Mouse (Mus musculus) naive thymus-derived CD4-positive, alpha-beta T cell, adult 2 months (primary cell): ENCODE measurements around the gene Padi2.
A peak's percentile ranks its signal among the peaks of the same experiment; 100 is the strongest.

Experiments used
- DNase-seq: peaks from one replicate; pipeline ENCODE4 v3.0.0-alpha.2; 2011; ENCODE audit warnings: low read depth

Padi2 gene

GRCm38 (mm10) chr4:140922508-140922907 lies 16.4 kb downstream of the Padi2 start:
- DNase-seq: no peak

GRCm38 (mm10) chr4:140925648-140926047 lies 19.5 kb downstream of the Padi2 start:
- DNase-seq: no peak

- DNase-seq: no peak
Measured at GRCm38 (mm10) chr4:140928349-140928748, 22.2 kb downstream of the Padi2 start.

GRCm38 (mm10) chr4:140929745-140930144 lies 23.6 kb downstream of the Padi2 start:
- DNase-seq: no peak

- no peak for DNase-seq
Measured at GRCm38 (mm10) chr4:140930900-140931470, 24.8 kb downstream of the Padi2 start.

GRCm38 (mm10) chr4:140935643-140936042 lies 29.5 kb downstream of the Padi2 start:
- DNase-seq: no peak

GRCm38 (mm10) chr4:140944356-140944755 lies 38.2 kb downstream of the Padi2 start:
- DNase-seq: no peak

GRCm38 (mm10) chr4:140944961-140945442 lies 38.9 kb downstream of the Padi2 start:
- DNase-seq: peak; percentile 88

- DNase-seq: peak; percentile 60
Measured at GRCm38 (mm10) chr4:140945571-140945970, 39.4 kb downstream of the Padi2 start.

- peak; percentile 39 for DNase-seq
Measured at GRCm38 (mm10) chr4:140946048-140946447, 39.9 kb downstream of the Padi2 start.

- peak; percentile 54 for DNase-seq
Measured at GRCm38 (mm10) chr4:140946580-140947205, 40.5 kb downstream of the Padi2 start.

GRCm38 (mm10) chr4:140947487-140948440 lies 41.6 kb downstream of the Padi2 start:
- peak; percentile 84 for DNase-seq

- no peak for DNase-seq
Measured at GRCm38 (mm10) chr4:140948481-140948880, 42.3 kb downstream of the Padi2 start.

- DNase-seq: peak; percentile 18
Measured at GRCm38 (mm10) chr4:140949052-140949451, 42.9 kb downstream of the Padi2 start.

- DNase-seq: peak; percentile 59
Measured at GRCm38 (mm10) chr4:140949616-140950015, 43.5 kb downstream of the Padi2 start.

- no peak for DNase-seq
Measured at GRCm38 (mm10) chr4:140950574-140950973, 44.4 kb downstream of the Padi2 start.

GRCm38 (mm10) chr4:140951861-140952641 lies 45.9 kb downstream of the Padi2 start:
- DNase-seq: peak; percentile 79

GRCm38 (mm10) chr4:140957131-140957702 lies 51.1 kb downstream of the Padi2 start:
- DNase-seq: no peak

- DNase-seq: peak; percentile 89
Measured at GRCm38 (mm10) chr4:140957725-140958124, 51.6 kb downstream of the Padi2 start.

- no peak for DNase-seq
Measured at GRCm38 (mm10) chr4:140958319-140958718, 52.2 kb downstream of the Padi2 start.

- no peak for DNase-seq
Measured at GRCm38 (mm10) chr4:140959128-140959679, 53.1 kb downstream of the Padi2 start.
